Mouse (Mus musculus): Measurements from ENCODE around the gene Foxs1. TPM values are rescaled to one million over a fixed set of nuclear protein-coding genes. Genes with fewer than 3 reads are reported as not detected.

Gene Foxs1
- polyA plus RNA-seq, 1 experiment from 2014 or later: 2.9 TPM

DNA sequence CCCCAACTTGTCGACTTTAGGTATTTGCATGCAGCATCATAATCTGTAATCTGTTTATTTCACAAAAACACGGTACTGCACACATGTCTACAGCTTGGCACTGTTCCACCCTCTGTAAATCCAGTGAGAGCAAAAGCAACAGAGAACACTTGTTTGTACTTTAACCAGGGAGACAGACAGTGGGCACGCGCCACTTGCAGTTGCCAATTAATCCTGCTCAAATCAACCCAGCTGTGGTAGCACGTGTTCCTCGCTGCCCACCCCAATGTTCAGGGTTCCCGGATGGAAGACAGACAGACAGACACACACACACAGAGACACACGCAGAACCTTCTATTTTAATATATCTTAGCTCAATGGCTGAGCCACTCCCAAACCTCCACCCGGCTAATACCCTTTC is 37.2 kb downstream of the Foxs1 start:
- no peak overlapping the region for H3K27ac ChIP-seq
- no peak for ATAC-seq
- H3K4me2 ChIP-seq: no peak overlapping the region
- H3K9ac ChIP-seq: no peak overlapping the region
- no peaks in the 10 kb centered on the region for H3K4me1 ChIP-seq
- H3K27me3 ChIP-seq: no peaks in the 10 kb centered on the region
- WGBS: 97% methylated on average over 9 of the region's 9 CpGs
- H3K4me3 ChIP-seq: no peak overlapping the region
- no peaks in the 10 kb centered on the region for H3K9me3 ChIP-seq (replicated peaks)
- peaks cover 52% of the 10 kb centered on the region for H3K36me3 ChIP-seq (ENCODE audit: poor library complexity, severe bottlenecking)

DNA sequence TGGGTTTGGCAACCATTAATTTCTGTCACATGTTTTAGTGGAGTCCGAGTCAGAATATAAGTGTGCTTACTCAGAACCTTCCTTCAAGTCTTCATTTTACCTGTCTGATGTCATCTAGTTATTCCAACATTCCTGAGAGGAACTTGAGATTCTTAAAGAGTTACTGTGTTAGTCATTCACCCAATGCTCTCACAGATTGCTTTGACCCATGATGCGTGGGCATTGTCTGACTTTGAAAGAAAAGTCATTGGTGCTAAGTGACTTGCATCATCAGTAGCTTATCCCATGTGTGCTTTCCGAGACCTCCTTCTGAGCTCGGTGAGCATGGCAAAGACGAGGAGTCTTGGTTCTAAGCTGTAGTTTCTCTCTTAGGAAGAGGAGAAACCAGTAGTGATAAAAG is 44.2 kb downstream of the Foxs1 start:
- ATAC-seq: no peak
- Histone ChIP-seq H3K27ac (no peak overlapping the region), H3K36me3 (ENCODE audit: poor library complexity, severe bottlenecking) (peaks cover 94% of the 10 kb centered on the region), H3K27me3 (no peaks in the 10 kb centered on the region), H3K4me1 (no peaks in the 10 kb centered on the region), H3K4me3 (no peak overlapping the region), H3K9ac (no peak overlapping the region), H3K4me2 (no peak overlapping the region), H3K9me3 (replicated peaks) (no peaks in the 10 kb centered on the region)
- WGBS: 94% methylated on average over 5 of the region's 5 CpGs

DNA sequence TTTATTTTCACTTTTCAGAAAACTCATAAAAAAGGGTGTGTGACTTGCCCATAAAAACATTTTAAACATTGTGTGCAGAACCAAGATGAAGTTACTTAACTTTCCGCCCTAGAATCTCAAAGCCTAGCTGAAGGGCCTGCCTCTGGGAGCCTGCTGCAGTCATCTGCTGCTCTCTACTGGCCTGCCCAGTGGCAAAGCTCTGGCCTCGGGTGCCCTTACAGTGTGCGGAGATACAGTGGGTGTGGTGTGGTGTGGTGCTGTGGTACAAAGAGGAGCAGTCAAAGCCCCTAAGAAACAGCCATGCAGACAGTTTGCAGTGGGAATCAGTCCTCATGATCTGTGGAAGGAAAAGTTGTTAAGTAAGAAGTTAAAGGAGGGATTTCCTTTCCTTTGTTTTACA is 45.8 kb downstream of the Foxs1 start:
- Histone ChIP-seq H3K9ac (no peak overlapping the region), H3K4me2 (no peak overlapping the region), H3K27ac (no peak overlapping the region), H3K9me3 (replicated peaks) (no peaks in the 10 kb centered on the region), H3K27me3 (no peaks in the 10 kb centered on the region), H3K4me3 (no peak overlapping the region), H3K4me1 (no peaks in the 10 kb centered on the region), H3K36me3 (ENCODE audit: poor library complexity, severe bottlenecking) (peaks cover 90% of the 10 kb centered on the region)
- ATAC-seq: no peak
- 84% methylated on average over 3 of the region's 3 CpGs for WGBS

DNA sequence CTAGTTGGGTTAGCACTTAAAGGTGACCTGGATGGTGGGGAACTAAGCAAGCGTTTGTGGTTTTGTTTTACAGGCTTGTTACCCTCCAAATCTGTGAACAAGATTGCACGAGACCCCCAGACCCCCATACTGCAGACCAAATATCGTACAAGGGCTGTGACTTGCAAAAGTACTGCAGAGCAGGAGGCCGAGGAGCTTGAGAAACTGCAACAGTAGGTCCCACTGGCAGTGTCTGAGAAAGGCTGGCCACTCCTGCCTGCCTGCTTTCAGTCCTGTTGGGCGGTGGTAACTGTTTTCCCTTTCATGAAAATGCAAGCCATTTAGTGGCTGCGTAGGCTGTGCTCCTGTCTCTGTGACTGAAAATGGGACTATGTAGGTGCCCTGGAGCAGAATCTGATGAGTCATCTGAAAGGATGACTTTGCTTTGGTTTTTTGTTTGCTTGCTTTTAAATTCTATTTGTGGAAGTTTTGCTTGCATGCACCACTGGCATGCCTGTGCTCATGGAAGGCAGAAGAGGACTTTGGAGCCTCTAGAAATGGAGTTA is 48.8 kb downstream of the Foxs1 start:
- ATAC-seq: no peak
- no peak overlapping the region for H3K4me3 ChIP-seq
- H3K27me3 ChIP-seq: no peaks in the 10 kb centered on the region
- H3K4me1 ChIP-seq: no peaks in the 10 kb centered on the region
- H3K36me3 ChIP-seq (ENCODE audit: poor library complexity, severe bottlenecking): peaks cover 92% of the 10 kb centered on the region
- WGBS: 92% methylated on average over 6 of the region's 6 CpGs
- H3K27ac ChIP-seq: no peak overlapping the region
- H3K9me3 ChIP-seq (replicated peaks): no peaks in the 10 kb centered on the region
- H3K4me2 ChIP-seq: no peak overlapping the region
- H3K9ac ChIP-seq: no peak overlapping the region

Other genes with a start within 250 kb of the Foxs1 start
- gene Mcts2, start 246.2 kb downstream of the Foxs1 start, polyA plus RNA-seq (2015; fragmentation: Nextera tagmentation; extraction: Ambion mirVana): 40.0 and 42.2 TPM in 2 replicates
- gene Id1, start 197.0 kb downstream of the Foxs1 start, polyA plus RNA-seq (2015; fragmentation: Nextera tagmentation; extraction: Ambion mirVana): 25.8 and 26.1 TPM in 2 replicates
- gene Cox4i2, start 179.0 kb downstream of the Foxs1 start, polyA plus RNA-seq (2015; fragmentation: Nextera tagmentation; extraction: Ambion mirVana): 4.4 and 4.8 TPM in 2 replicates
- 155 and 164 TPM in 2 replicates for gene Bcl2l1, start 101.5 kb downstream of the Foxs1 start, polyA plus RNA-seq (2015; fragmentation: Nextera tagmentation; extraction: Ambion mirVana)
- gene Tpx2, start 85.2 kb downstream of the Foxs1 start, polyA plus RNA-seq (2015; fragmentation: Nextera tagmentation; extraction: Ambion mirVana): 102 and 103 TPM in 2 replicates
- gene Mylk2, start 21.9 kb downstream of the Foxs1 start, polyA plus RNA-seq (2015; fragmentation: Nextera tagmentation; extraction: Ambion mirVana): not detected in 2 replicates
- gene Dusp15, start 18.5 kb upstream of the Foxs1 start, polyA plus RNA-seq (2015; fragmentation: Nextera tagmentation; extraction: Ambion mirVana): 2.5 and 4.1 TPM in 2 replicates
- 1.7 and 1.8 TPM in 2 replicates for gene Ttll9, start 29.3 kb upstream of the Foxs1 start, polyA plus RNA-seq (2015; fragmentation: Nextera tagmentation; extraction: Ambion mirVana)
- 142 TPM in 2 replicates for gene Pdrg1, start 82.2 kb upstream of the Foxs1 start, polyA plus RNA-seq (2015; fragmentation: Nextera tagmentation; extraction: Ambion mirVana)
- 1.0 and 1.5 TPM in 2 replicates for gene Xkr7, start 98.6 kb upstream of the Foxs1 start, polyA plus RNA-seq (2015; fragmentation: Nextera tagmentation; extraction: Ambion mirVana)
- 0.58 and 0.72 TPM in 2 replicates for gene Ccm2l, start 132.7 kb upstream of the Foxs1 start, polyA plus RNA-seq (2015; fragmentation: Nextera tagmentation; extraction: Ambion mirVana)
- gene Hck, start 175.3 kb upstream of the Foxs1 start, polyA plus RNA-seq (2015; fragmentation: Nextera tagmentation; extraction: Ambion mirVana): 0.91 and 1.1 TPM in 2 replicates
- 59.4 and 65.7 TPM in 2 replicates for gene Tm9sf4, start 228.1 kb upstream of the Foxs1 start, polyA plus RNA-seq (2015; fragmentation: Nextera tagmentation; extraction: Ambion mirVana)